ENCODE assay signal across 9 mouse cellular contexts in genomic region chr12:103443524-103443923, GRCm38 (mm10). TPM values are rescaled to one million over a fixed set of nuclear protein-coding genes. Genes with fewer than 3 reads are reported as not detected.
A peak's percentile ranks its signal among the peaks of the same experiment; 100 is the strongest.
DNase-seq lines count a peak whose midpoint lies in the region; ATAC-seq lines count a peak whose summit lies in the region.
"Had no signal": no experiment of that assay in that cellular context is flagged by ENCODE, and none has a peak within 500 bp of the region (broad histone marks: within the 10 kb centered on the region; RNA-seq: fewer than 3 reads in every experiment).

Ifi27l2a (minus strand) TSS chr12:103443680.

- H3K9me3 ChIP-seq in midbrain, embryonic 14.5 days (ENCODE audit: control insufficient read depth, low read length), result no peaks in the 10 kb centered on the region
- H3K9me3 ChIP-seq in midbrain, embryonic 15.5 days, result no peaks in the 10 kb centered on the region
- H3K9me3 ChIP-seq in intestine, embryonic 15.5 days, result no peaks in the 10 kb centered on the region
- H3K9me3 ChIP-seq in hindbrain, embryonic 16.5 days (ENCODE audit: control insufficient read depth, low read length), result no peaks in the 10 kb centered on the region
- H3K9me3 ChIP-seq in hindbrain, embryonic 14.5 days (ENCODE audit: control insufficient read depth, low read length), result no peaks in the 10 kb centered on the region

- H3K27me3 ChIP-seq in midbrain, embryonic 14.5 days (ENCODE audit: control insufficient read depth, insufficient read depth, low read length), result no peaks in the 10 kb centered on the region
- H3K27me3 ChIP-seq in midbrain, embryonic 15.5 days (replicated peaks), result no peaks in the 10 kb centered on the region
- H3K27me3 ChIP-seq in intestine, embryonic 15.5 days (replicated peaks), result no peaks in the 10 kb centered on the region
- no peaks in the 10 kb centered on the region for H3K27me3 ChIP-seq in hindbrain, embryonic 16.5 days (replicated peaks; ENCODE audit: control insufficient read depth, insufficient read depth, low read length)
- H3K27me3 ChIP-seq in hindbrain, embryonic 14.5 days (ENCODE audit: control insufficient read depth, insufficient read depth, low read length), result no peaks in the 10 kb centered on the region

- no peak within 1 kb of the TSS for H3K4me2 ChIP-seq in midbrain, embryonic 14.5 days (ENCODE audit: low read length)
- H3K4me2 ChIP-seq in midbrain, embryonic 15.5 days, result no peak within 1 kb of the TSS
- H3K4me2 ChIP-seq in intestine, embryonic 15.5 days (replicated peaks), result no peak within 1 kb of the TSS
- H3K4me2 ChIP-seq in hindbrain, embryonic 16.5 days (ENCODE audit: low read length), result no peak within 1 kb of the TSS
- no peak within 1 kb of the TSS for H3K4me2 ChIP-seq in hindbrain, embryonic 14.5 days (replicated peaks)

- no peaks in the 10 kb centered on the region for H3K4me1 ChIP-seq in midbrain, embryonic 14.5 days (ENCODE audit: control insufficient read depth, insufficient read depth, low read length)
- no peaks in the 10 kb centered on the region for H3K4me1 ChIP-seq in midbrain, embryonic 15.5 days
- H3K4me1 ChIP-seq in intestine, embryonic 15.5 days (replicated peaks), result no peaks in the 10 kb centered on the region
- no peaks in the 10 kb centered on the region for H3K4me1 ChIP-seq in hindbrain, embryonic 16.5 days (ENCODE audit: control insufficient read depth, insufficient read depth, low read depth, low read length)
- H3K4me1 ChIP-seq in hindbrain, embryonic 14.5 days (replicated peaks; ENCODE audit: control insufficient read depth, insufficient read depth, low read length), result no peaks in the 10 kb centered on the region

- DNase-seq in midbrain, embryonic 14.5 days, result no peak
- DNase-seq in adrenal gland, postnatal 36 days, result peak in 1 of 2 experiments; percentile 52
- peak; percentile 37 for DNase-seq in thymus, postnatal 14 days
- DNase-seq in cerebellum, postnatal 36 days, result no peak
- no peak for DNase-seq in hindbrain, embryonic 14.5 days (ENCODE audit: low spot score)
- DNase-seq: cerebellum, adult 9-10 months had no signal

- no peak for ATAC-seq in midbrain, embryonic 14.5 days (ENCODE audit: low FRiP score, low TSS enrichment)
- no peak for ATAC-seq in midbrain, embryonic 15.5 days (replicated peaks)
- no peak for ATAC-seq in intestine, embryonic 15.5 days
- ATAC-seq in hindbrain, embryonic 16.5 days, result no peak
- no peak for ATAC-seq in hindbrain, embryonic 14.5 days (ENCODE audit: low FRiP score)

- 66% methylated on average over 3 of the region's 3 CpGs for WGBS in midbrain, embryonic 14.5 days
- WGBS in midbrain, embryonic 15.5 days, result 52% methylated on average over 3 of the region's 3 CpGs
- 51% methylated on average over 3 of the region's 3 CpGs for whole genome bisulfite sequencing in intestine, embryonic 15.5 days
- 67% methylated on average over 3 of the region's 3 CpGs for WGBS in hindbrain, embryonic 16.5 days
- WGBS in hindbrain, embryonic 14.5 days, result 63% methylated on average over 3 of the region's 3 CpGs

- H3K27ac ChIP-seq in midbrain, embryonic 14.5 days (replicated peaks; ENCODE audit: low read depth, low read length), result no peak within 1 kb of the TSS
- no peak within 1 kb of the TSS for H3K27ac ChIP-seq in midbrain, embryonic 15.5 days
- no peak within 1 kb of the TSS for H3K27ac ChIP-seq in intestine, embryonic 15.5 days
- no peak within 1 kb of the TSS for H3K27ac ChIP-seq in hindbrain, embryonic 16.5 days (ENCODE audit: low read depth, low read length)
- no peak within 1 kb of the TSS for H3K27ac ChIP-seq in hindbrain, embryonic 14.5 days

- H3K4me3 ChIP-seq in midbrain, embryonic 14.5 days (replicated peaks; ENCODE audit: low read depth, low read length), result no peak within 1 kb of the TSS
- H3K4me3 ChIP-seq in midbrain, embryonic 15.5 days, result no peak within 1 kb of the TSS
- H3K4me3 ChIP-seq in intestine, embryonic 15.5 days (replicated peaks), result no peak within 1 kb of the TSS
- H3K4me3 ChIP-seq in hindbrain, embryonic 16.5 days (ENCODE audit: low read length), result no peak within 1 kb of the TSS
- no peak within 1 kb of the TSS for H3K4me3 ChIP-seq in hindbrain, embryonic 14.5 days (replicated peaks; ENCODE audit: low read length)

- no peak within 1 kb of the TSS for H3K9ac ChIP-seq in midbrain, embryonic 14.5 days (replicated peaks; ENCODE audit: low read length)
- no peak within 1 kb of the TSS for H3K9ac ChIP-seq in midbrain, embryonic 15.5 days
- no peak within 1 kb of the TSS for H3K9ac ChIP-seq in intestine, embryonic 15.5 days
- no peak within 1 kb of the TSS for H3K9ac ChIP-seq in hindbrain, embryonic 16.5 days (ENCODE audit: low read depth, low read length)
- no peak within 1 kb of the TSS for H3K9ac ChIP-seq in hindbrain, embryonic 14.5 days

- no peaks in the 10 kb centered on the region for H3K36me3 ChIP-seq in midbrain, embryonic 14.5 days (ENCODE audit: control insufficient read depth, insufficient read depth, low read length)
- H3K36me3 ChIP-seq in midbrain, embryonic 15.5 days (replicated peaks), result no peaks in the 10 kb centered on the region
- H3K36me3 ChIP-seq in intestine, embryonic 15.5 days, result no peaks in the 10 kb centered on the region
- no peaks in the 10 kb centered on the region for H3K36me3 ChIP-seq in hindbrain, embryonic 16.5 days (ENCODE audit: control insufficient read depth, insufficient read depth, low read length)
- no peaks in the 10 kb centered on the region for H3K36me3 ChIP-seq in hindbrain, embryonic 14.5 days (replicated peaks; ENCODE audit: control insufficient read depth, insufficient read depth)

RNA-seq across cellular contexts. Expression of gene Ifi27l2a, which starts in this region (rescaled TPM):
- polyA plus RNA-seq in midbrain, embryonic 14.5 days (2014; fragmentation: Nextera tagmentation; extraction: Ambion mirVana), result 12.8 TPM in 1 of 2 replicates, not detected in the other
- polyA plus RNA-seq in midbrain, embryonic 15.5 days (2015; fragmentation: Nextera tagmentation; extraction: Ambion mirVana), result 6.2 and 10.0 TPM in 2 replicates
- total RNA-seq in adrenal gland, postnatal 36 days (2021), result 100 to 1,000 TPM; 128 to 279 TPM
- polyA plus RNA-seq in intestine, embryonic 15.5 days (2015; fragmentation: Nextera tagmentation; extraction: Ambion mirVana), result 19.2 and 20.8 TPM in 2 replicates
- 2.2 and 2.6 TPM in 2 replicates for polyA plus RNA-seq in hindbrain, embryonic 16.5 days (2015; fragmentation: Nextera tagmentation; extraction: Ambion mirVana)
- polyA plus RNA-seq in hindbrain, embryonic 14.5 days (2014; fragmentation: Nextera tagmentation; extraction: Ambion mirVana), result 3.7 and 4.7 TPM in 2 replicates
